Mouse (Mus musculus) CH12.LX (cell line): ENCODE data around the gene Mrm3.

Experiments
- CTCF ChIP-seq, 2 experiments: IDR thresholded peaks in 1 of 2; conservative IDR thresholded peaks in 1 of 2; 2 replicates each; pipeline ENCODE4 v1.5.1; 2011 to 2012; ENCODE audit warnings: low read depth in 2 of 2, low read length in 2 of 2, improper control_type of control experiment in 1 of 2, inconsistent platforms in 1 of 2, mild to moderate bottlenecking in 1 of 2, moderate library complexity in 1 of 2
- HCFC1 ChIP-seq: IDR thresholded peaks from 2 replicates; pipeline ENCODE4 v1.6.1; 2012; ENCODE audit warnings: low read depth, mild to moderate bottlenecking, inconsistent platforms, low read length, improper control_type of control experiment
- IRF4 ChIP-seq: IDR thresholded peaks from 2 replicates; pipeline ENCODE4 v1.6.1; 2014; ENCODE audit warnings: low read depth, mild to moderate bottlenecking, inconsistent platforms, low read length, improper control_type of control experiment
- MAFK ChIP-seq: IDR thresholded peaks from 2 replicates; pipeline ENCODE4 v1.6.1; 2011; ENCODE audit warnings: low read length, improper control_type of control experiment; ENCODE audit not compliant: insufficient replicate concordance

- no peak for TF ChIP-seq IRF4
- TF ChIP-seq CTCF (conservative IDR thresholded peaks at IDR 0.05 in 1 of 2, IDR thresholded peaks at IDR 0.05 in 1 of 2; ENCODE audit: low read depth in 2 of 2, low read length in 2 of 2): no peak
- no peak for TF ChIP-seq HCFC1
- no peak for TF ChIP-seq MAFK
Measured at GRCm38 (mm10) chr11:76294078-76294477, 50.6 kb downstream of the Mrm3 start.
